Mouse (Mus musculus): Measurements from ENCODE around the gene Clec4g. TPM values are rescaled to one million over a fixed set of nuclear protein-coding genes. Genes with fewer than 3 reads are reported as not detected.

The Clec4g gene
- total and polyA plus RNA-seq, 3 experiments, result 0.11 TPM; not detected in 2

DNA sequence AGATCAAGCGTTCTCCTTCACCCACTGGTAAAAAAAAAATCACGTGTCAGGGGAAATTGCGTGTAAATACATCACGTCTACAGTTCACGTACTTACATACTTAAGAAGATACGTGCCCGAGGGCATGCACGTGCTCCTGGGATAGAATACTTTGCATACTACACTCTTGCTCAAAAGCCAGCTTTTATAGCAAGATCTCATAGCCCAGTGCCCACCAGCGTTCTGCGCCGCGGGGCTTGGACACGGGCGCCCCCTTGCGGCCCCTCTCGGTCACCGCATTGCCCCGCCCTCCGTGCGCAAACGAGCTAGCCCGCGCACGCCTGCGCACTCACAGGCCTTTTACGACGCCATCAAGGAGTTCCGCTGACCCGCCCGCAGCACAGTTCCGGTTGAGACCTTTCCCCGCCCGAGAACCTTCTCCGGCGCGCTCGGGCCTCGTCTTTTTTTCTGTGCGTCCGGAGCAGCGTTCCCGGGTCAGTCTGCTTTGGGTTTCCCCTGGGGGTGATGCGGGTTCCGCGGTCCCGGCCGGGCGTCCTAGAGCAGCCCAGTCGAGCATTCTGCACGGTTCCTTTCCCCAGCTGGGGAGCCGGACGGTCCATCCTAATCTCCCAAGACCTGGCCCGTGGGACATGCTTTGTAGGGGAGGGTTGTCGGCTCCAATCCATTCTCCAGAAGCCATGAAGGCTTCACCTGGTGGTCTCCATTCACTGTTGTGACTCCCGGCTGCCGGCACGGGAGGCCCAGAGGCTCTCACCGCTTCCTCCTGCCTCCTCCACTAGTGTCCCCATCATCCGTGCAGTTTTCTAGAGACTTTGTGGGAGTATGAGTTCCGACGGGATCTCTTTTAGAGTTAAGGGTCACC is 44.1 kb downstream of the Clec4g start, which contains the start of gene Trappc5:
Gene Trappc5 (plus strand): TSS at position 169 of the 862 bp plus-strand sequence.
- TF ChIP-seq CTCF (IDR thresholded peaks at IDR 0.05; ENCODE audit: low read depth, low read length) (peak; percentile 64), POLR2AphosphoS5 (IDR thresholded peaks at IDR 0.05; ENCODE audit: insufficient replicate concordance, low read depth, low read length) (no peak)
- peak; percentile 46 for ATAC-seq (ENCODE audit: extremely low read depth, insufficient number of reproducible peaks, low FRiP score, poor library complexity, severe bottlenecking)
- H3K36me3 ChIP-seq (replicated peaks), result peaks cover 32% of the 10 kb centered on the region
- no peaks in the 10 kb centered on the region for H3K9me3 ChIP-seq (replicated peaks)
- peaks cover 46% of the 10 kb centered on the region for H3K4me1 ChIP-seq (ENCODE audit: insufficient read depth, low read depth, low read length)
- DNase-seq (ENCODE audit: low spot score), result peak; percentile 91
- H3K4me3 ChIP-seq (ENCODE audit: low read depth, low read length), result peak within 1 kb of the TSS; percentile 78
- H3K27me3 ChIP-seq (ENCODE audit: insufficient read depth, low read length), result peaks cover 4% of the 10 kb centered on the region

GRCm38 (mm10) chr8:3674671-3675070 is 45.8 kb downstream of the Clec4g start:
- no peak for DNase-seq (ENCODE audit: low spot score)

DNA sequence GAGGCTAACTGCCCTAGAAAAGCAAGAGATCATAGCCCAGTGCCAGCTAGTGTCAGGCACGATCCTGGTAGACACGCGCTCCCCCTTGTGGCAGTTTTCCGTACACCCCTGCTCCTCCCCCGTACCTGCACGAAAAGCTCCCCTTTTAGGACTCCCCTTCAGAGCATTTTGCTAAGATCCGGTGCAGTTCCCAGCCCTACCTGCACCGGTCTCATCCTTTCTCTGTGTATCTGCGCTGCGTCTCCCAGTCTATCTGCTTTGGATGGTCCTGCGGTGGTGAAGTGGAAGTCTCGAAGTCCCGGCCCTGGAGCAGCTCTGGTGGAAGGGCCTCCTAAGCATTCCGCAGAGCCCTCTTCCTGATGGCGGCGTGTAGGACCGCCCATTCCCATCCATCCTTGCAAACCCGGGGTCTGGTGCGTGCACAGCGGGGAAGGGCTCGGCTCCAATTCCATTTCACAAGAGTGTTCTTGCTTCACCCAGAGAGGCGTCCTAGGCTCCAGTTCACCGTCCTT is 48.4 kb downstream of the Clec4g start, which contains the start of gene Fcor:
Gene Fcor (minus strand): TSS at position 383 of the 512 bp plus-strand sequence.
- no peaks in the 10 kb centered on the region for H3K36me3 ChIP-seq (replicated peaks)
- peaks cover 29% of the 10 kb centered on the region for H3K4me1 ChIP-seq (ENCODE audit: insufficient read depth, low read depth, low read length)
- no peaks in the 10 kb centered on the region for H3K9me3 ChIP-seq (replicated peaks)
- peak within 1 kb of the TSS; percentile 56 for H3K4me3 ChIP-seq (ENCODE audit: low read depth, low read length)
- peak; percentile 65 for DNase-seq (ENCODE audit: low spot score)
- peaks cover 8% of the 10 kb centered on the region for H3K27me3 ChIP-seq (ENCODE audit: insufficient read depth, low read length)
- peak; percentile 80 for TF ChIP-seq CTCF (IDR thresholded peaks at IDR 0.05; ENCODE audit: low read depth, low read length)
- no peak for TF ChIP-seq POLR2AphosphoS5 (IDR thresholded peaks at IDR 0.05; ENCODE audit: insufficient replicate concordance, low read depth, low read length)
- peak; percentile 63 for ATAC-seq (ENCODE audit: extremely low read depth, insufficient number of reproducible peaks, low FRiP score, poor library complexity, severe bottlenecking)

More at GRCm38 (mm10) chr8:3674671-3675070, 45.8 kb downstream of the Clec4g start:
- Histone ChIP-seq H3K4me3 (ENCODE audit: low read depth, low read length) (no peak overlapping the region), H3K36me3 (replicated peaks) (peaks cover 15% of the 10 kb centered on the region), H3K9me3 (replicated peaks) (no peaks in the 10 kb centered on the region), H3K27me3 (ENCODE audit: insufficient read depth, low read length) (peaks cover 4% of the 10 kb centered on the region), H3K4me1 (ENCODE audit: insufficient read depth, low read depth, low read length) (peaks cover 48% of the 10 kb centered on the region)
- ATAC-seq (ENCODE audit: extremely low read depth, insufficient number of reproducible peaks, low FRiP score, poor library complexity, severe bottlenecking), result no peak
- TF ChIP-seq CTCF (IDR thresholded peaks at IDR 0.05; ENCODE audit: low read depth, low read length) (no peak), GATA2 (IDR thresholded peaks at IDR 0.05; ENCODE audit: borderline replicate concordance, low read depth, low read length) (no peak), GATA1 (IDR thresholded peaks at IDR 0.05; ENCODE audit: borderline replicate concordance, low read length) (no peak), POLR2AphosphoS5 (IDR thresholded peaks at IDR 0.05; ENCODE audit: insufficient replicate concordance, low read depth, low read length) (no peak), TAL1 (conservative IDR thresholded peaks at IDR 0.05; ENCODE audit: low read depth, low read length) (no peak)

DNA sequence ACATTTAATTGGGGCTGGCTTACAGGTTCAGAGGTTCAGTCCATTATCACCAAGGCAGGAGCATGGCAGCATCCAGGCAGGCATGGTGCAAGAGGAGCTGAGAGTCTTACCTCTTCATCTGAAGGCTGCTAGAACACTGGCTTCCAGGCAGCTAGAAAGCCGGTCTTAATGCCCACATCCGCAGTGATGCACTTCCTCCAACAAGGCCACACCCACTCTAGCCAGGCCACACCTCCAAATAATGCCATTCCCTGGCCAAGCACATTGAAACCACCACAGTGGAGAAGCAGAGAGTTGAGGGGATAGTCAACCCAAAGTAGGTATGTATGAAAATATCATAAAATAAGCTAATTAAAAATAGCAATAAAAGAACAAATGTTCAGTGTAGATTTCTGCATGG is 50.1 kb downstream of the Clec4g start:
- no peaks in the 10 kb centered on the region for H3K36me3 ChIP-seq (replicated peaks)
- DNase-seq (ENCODE audit: low spot score), result no peak
- H3K9me3 ChIP-seq (replicated peaks), result no peaks in the 10 kb centered on the region
- TF ChIP-seq CTCF (IDR thresholded peaks at IDR 0.05; ENCODE audit: low read depth, low read length) (no peak), GATA1 (IDR thresholded peaks at IDR 0.05; ENCODE audit: borderline replicate concordance, low read length) (no peak), TAL1 (conservative IDR thresholded peaks at IDR 0.05; ENCODE audit: low read depth, low read length) (no peak), GATA2 (IDR thresholded peaks at IDR 0.05; ENCODE audit: borderline replicate concordance, low read depth, low read length) (no peak), POLR2AphosphoS5 (IDR thresholded peaks at IDR 0.05; ENCODE audit: insufficient replicate concordance, low read depth, low read length) (no peak)
- no peak for ATAC-seq (ENCODE audit: extremely low read depth, insufficient number of reproducible peaks, low FRiP score, poor library complexity, severe bottlenecking)
- H3K4me3 ChIP-seq (ENCODE audit: low read depth, low read length), result no peak overlapping the region
- peaks cover 22% of the 10 kb centered on the region for H3K4me1 ChIP-seq (ENCODE audit: insufficient read depth, low read depth, low read length)
- H3K27me3 ChIP-seq (ENCODE audit: insufficient read depth, low read length), result peaks cover 23% of the 10 kb centered on the region

- TF ChIP-seq POLR2AphosphoS5 (IDR thresholded peaks at IDR 0.05; ENCODE audit: insufficient replicate concordance, low read depth, low read length) (no peak), GATA2 (IDR thresholded peaks at IDR 0.05; ENCODE audit: borderline replicate concordance, low read depth, low read length) (no peak), GATA1 (IDR thresholded peaks at IDR 0.05; ENCODE audit: borderline replicate concordance, low read length) (no peak), CTCF (IDR thresholded peaks at IDR 0.05; ENCODE audit: low read depth, low read length) (no peak), TAL1 (conservative IDR thresholded peaks at IDR 0.05; ENCODE audit: low read depth, low read length) (no peak)
- Histone ChIP-seq H3K4me1 (ENCODE audit: insufficient read depth, low read depth, low read length) (0 out of 2 replicates have a peak, but pooled peaks cover 5% of the 10 kb centered on the region), H3K9me3 (replicated peaks) (no peaks in the 10 kb centered on the region), H3K4me3 (ENCODE audit: low read depth, low read length) (no peak within 1 kb of the TSS), H3K36me3 (replicated peaks) (no peaks in the 10 kb centered on the region), H3K27me3 (ENCODE audit: insufficient read depth, low read length) (peaks cover 36% of the 10 kb centered on the region)
- no peak for ATAC-seq (ENCODE audit: extremely low read depth, insufficient number of reproducible peaks, low FRiP score, poor library complexity, severe bottlenecking)
- no peak for DNase-seq (ENCODE audit: low spot score)
These were observed 54.9 kb downstream of the Clec4g start, which contains the start of gene Mcemp1 for GRCm38 (mm10) chr8:3665507-3665906. Gene Mcemp1 (plus strand): TSS chr8:3665754.

GRCm38 (mm10) chr8:3664405-3664804 is 56.0 kb downstream of the Clec4g start:
- ATAC-seq (ENCODE audit: extremely low read depth, insufficient number of reproducible peaks, low FRiP score, poor library complexity, severe bottlenecking) (no peak), DNase-seq (ENCODE audit: low spot score) (no peak)
- H3K9me3 ChIP-seq (replicated peaks), result no peaks in the 10 kb centered on the region
- no peaks in the 10 kb centered on the region for H3K36me3 ChIP-seq (replicated peaks)
- TF ChIP-seq GATA1 (IDR thresholded peaks at IDR 0.05; ENCODE audit: borderline replicate concordance, low read length) (no peak), TAL1 (conservative IDR thresholded peaks at IDR 0.05; ENCODE audit: low read depth, low read length) (no peak), CTCF (IDR thresholded peaks at IDR 0.05; ENCODE audit: low read depth, low read length) (no peak), POLR2AphosphoS5 (IDR thresholded peaks at IDR 0.05; ENCODE audit: insufficient replicate concordance, low read depth, low read length) (no peak), GATA2 (IDR thresholded peaks at IDR 0.05; ENCODE audit: borderline replicate concordance, low read depth, low read length) (no peak)
- no peaks in the 10 kb centered on the region for H3K4me1 ChIP-seq (ENCODE audit: insufficient read depth, low read depth, low read length)
- no peak overlapping the region for H3K4me3 ChIP-seq (ENCODE audit: low read depth, low read length)
- H3K27me3 ChIP-seq (ENCODE audit: insufficient read depth, low read length), result peaks cover 36% of the 10 kb centered on the region

All from G1E (cell line).